Mouse (Mus musculus): ENCODE results near the gene Gcc1. TPM values are rescaled to one million over a fixed set of nuclear protein-coding genes. Genes with fewer than 3 reads are reported as not detected.

Gene Gcc1
- polyA plus RNA-seq, 1 experiment = 9.1 TPM

- DNase-seq (ENCODE audit: low read depth) = peak; percentile 30
- TF ChIP-seq POLR2A (IDR thresholded peaks at IDR 0.05; ENCODE audit: borderline replicate concordance, extremely low read depth, insufficient read depth, insufficient read length, poor library complexity, severe bottlenecking) (no peak), CTCF (IDR thresholded peaks at IDR 0.05; ENCODE audit: borderline replicate concordance, extremely low read depth, insufficient read depth, insufficient read length) (no peak)
Measured at GRCm38 (mm10) chr6:28447937-28448336, 19.7 kb upstream of the Gcc1 start.

GRCm38 (mm10) chr6:28431538-28431855 is 3.3 kb upstream of the Gcc1 start:
- TF ChIP-seq CTCF (IDR thresholded peaks at IDR 0.05; ENCODE audit: borderline replicate concordance, extremely low read depth, insufficient read depth, insufficient read length) = no peak
- no peak for TF ChIP-seq POLR2A (IDR thresholded peaks at IDR 0.05; ENCODE audit: borderline replicate concordance, extremely low read depth, insufficient read depth, insufficient read length, poor library complexity, severe bottlenecking)
- no peak for DNase-seq (ENCODE audit: low read depth)

DNA sequence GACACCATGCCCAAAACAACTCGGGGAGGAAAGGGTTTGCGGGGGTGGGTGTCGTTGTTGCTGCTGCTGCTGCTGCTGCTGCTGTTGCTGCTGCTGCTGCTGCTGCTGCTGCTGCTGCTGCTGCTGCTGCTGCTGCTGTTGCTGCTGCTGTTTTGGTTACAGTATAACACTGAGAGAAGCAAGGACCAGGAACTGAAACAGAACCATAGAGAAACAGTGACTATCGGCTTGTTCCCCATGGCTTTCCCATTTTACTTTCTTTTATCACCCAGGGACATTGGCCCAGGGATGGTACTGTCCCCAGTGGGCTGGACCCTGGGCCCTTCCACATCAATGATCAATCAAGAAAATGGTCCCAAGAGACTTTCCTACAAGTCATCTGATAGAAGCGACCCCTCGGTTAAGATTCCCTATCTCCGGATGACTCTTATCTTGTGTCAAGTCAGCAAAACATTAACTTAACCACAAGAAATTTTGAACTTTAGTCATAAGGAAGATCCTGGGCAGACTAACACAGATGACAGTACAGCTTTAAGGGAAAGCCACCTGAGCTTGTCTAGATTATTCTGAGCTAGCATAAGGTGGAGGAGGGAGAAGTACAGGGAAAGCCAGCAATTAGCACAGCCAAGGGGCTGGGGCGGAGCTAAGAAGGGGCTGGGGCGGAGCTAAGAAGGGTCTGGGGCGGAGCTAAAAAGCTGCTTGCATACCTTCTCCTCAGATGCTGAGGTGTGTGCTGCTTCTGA is 2.8 kb upstream of the Gcc1 start:
- no peak for DNase-seq (ENCODE audit: low read depth)
- TF ChIP-seq CTCF (IDR thresholded peaks at IDR 0.05; ENCODE audit: borderline replicate concordance, extremely low read depth, insufficient read depth, insufficient read length) (no peak), POLR2A (IDR thresholded peaks at IDR 0.05; ENCODE audit: borderline replicate concordance, extremely low read depth, insufficient read depth, insufficient read length, poor library complexity, severe bottlenecking) (no peak)

GRCm38 (mm10) chr6:28429870-28430269 is 1.7 kb upstream of the Gcc1 start:
- no peak for DNase-seq (ENCODE audit: low read depth)
- TF ChIP-seq CTCF (IDR thresholded peaks at IDR 0.05; ENCODE audit: borderline replicate concordance, extremely low read depth, insufficient read depth, insufficient read length) = no peak
- TF ChIP-seq POLR2A (IDR thresholded peaks at IDR 0.05; ENCODE audit: borderline replicate concordance, extremely low read depth, insufficient read depth, insufficient read length, poor library complexity, severe bottlenecking) = no peak

DNA sequence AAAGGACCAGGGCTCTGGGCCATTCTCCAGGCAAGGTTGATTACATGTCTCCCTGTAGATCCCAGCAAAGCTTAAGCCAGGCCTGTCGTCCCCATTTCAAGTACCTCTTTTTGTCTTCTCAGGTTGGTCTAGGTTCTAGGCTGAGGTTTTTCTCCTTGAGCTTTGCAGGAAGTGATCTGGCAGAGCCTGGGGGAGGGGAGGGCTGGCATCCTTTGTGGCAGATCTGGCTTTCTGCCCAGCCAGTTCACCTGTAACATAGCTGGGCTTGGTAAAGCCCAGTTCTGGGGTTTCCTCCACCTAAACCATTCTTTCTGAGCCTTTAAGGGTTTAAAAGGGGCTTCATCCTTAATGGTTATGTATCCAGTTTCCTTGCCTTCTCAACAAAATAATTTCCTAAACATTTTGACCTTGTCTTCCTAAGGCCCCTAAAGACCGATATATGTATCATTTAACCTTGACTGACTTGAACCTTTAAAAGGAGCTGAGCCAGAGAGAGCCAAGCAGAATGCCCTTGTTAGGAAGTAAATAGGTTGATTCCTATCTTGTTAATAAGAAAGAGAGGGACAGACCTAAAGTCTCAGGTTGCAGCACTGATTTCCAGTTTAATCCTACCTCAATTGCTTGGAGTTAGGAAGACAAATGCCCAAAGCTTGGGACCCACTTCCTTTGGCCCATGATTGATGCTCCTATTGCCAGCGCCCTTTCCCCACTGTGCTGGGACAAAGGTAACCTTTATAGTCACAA is 922 bp downstream of the Gcc1 start, which contains the start of gene Fscn3:
Gene Fscn3 (plus strand): TSS at position 694 of the 744 bp plus-strand sequence.
- TF ChIP-seq POLR2A (IDR thresholded peaks at IDR 0.05; ENCODE audit: borderline replicate concordance, extremely low read depth, insufficient read depth, insufficient read length, poor library complexity, severe bottlenecking) (no peak), CTCF (IDR thresholded peaks at IDR 0.05; ENCODE audit: borderline replicate concordance, extremely low read depth, insufficient read depth, insufficient read length) (no peak)

GRCm38 (mm10) chr6:28425019-28425418 is 3.2 kb downstream of the Gcc1 start:
- TF ChIP-seq CTCF (IDR thresholded peaks at IDR 0.05; ENCODE audit: borderline replicate concordance, extremely low read depth, insufficient read depth, insufficient read length) = no peak
- no peak for TF ChIP-seq POLR2A (IDR thresholded peaks at IDR 0.05; ENCODE audit: borderline replicate concordance, extremely low read depth, insufficient read depth, insufficient read length, poor library complexity, severe bottlenecking)
- no peak for DNase-seq (ENCODE audit: low read depth)

More for the DNA sequence above, 922 bp downstream of the Gcc1 start, which contains the start of gene Fscn3:
- no peak for DNase-seq (ENCODE audit: low read depth)

GRCm38 (mm10) chr6:28423767-28424695 is 4.2 kb downstream of the Gcc1 start:
- TF ChIP-seq CTCF (IDR thresholded peaks at IDR 0.05; ENCODE audit: borderline replicate concordance, extremely low read depth, insufficient read depth, insufficient read length) (no peak), POLR2A (IDR thresholded peaks at IDR 0.05; ENCODE audit: borderline replicate concordance, extremely low read depth, insufficient read depth, insufficient read length, poor library complexity, severe bottlenecking) (no peak)
- peak; percentile 59 for DNase-seq (ENCODE audit: low read depth)

DNA sequence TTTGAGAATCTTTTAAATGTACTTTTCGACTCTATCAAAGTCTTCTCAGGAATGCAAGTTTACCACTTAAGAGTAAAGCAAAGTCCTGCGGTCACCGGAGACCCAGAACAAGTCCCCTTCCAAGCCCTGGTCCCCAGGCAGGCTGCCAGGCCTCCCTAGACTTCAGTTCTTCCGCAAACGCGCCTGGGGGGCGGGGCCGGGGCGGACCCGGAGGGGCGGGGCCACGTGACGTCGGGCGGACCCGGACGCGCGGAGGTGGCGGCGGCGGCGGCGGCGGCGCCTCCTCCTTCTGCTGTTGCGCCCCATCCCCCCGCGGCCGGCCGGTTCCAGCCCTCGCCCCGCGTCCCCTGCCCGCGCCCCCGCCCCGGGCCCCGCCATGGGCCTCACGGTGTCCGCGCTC is 4.9 kb downstream of the Gcc1 start, which contains the start of gene Arf5:
Gene Arf5 (plus strand): TSS at position 248 of the 400 bp plus-strand sequence.
- peak; percentile 95 for DNase-seq (ENCODE audit: low read depth)
- TF ChIP-seq POLR2A (IDR thresholded peaks at IDR 0.05; ENCODE audit: borderline replicate concordance, extremely low read depth, insufficient read depth, insufficient read length, poor library complexity, severe bottlenecking) (0 out of 2 replicates have a peak, but pooled peaks have one; percentile 38), CTCF (IDR thresholded peaks at IDR 0.05; ENCODE audit: borderline replicate concordance, extremely low read depth, insufficient read depth, insufficient read length) (no peak)

GRCm38 (mm10) chr6:28422651-28423290 is 5.4 kb downstream of the Gcc1 start:
- TF ChIP-seq CTCF (IDR thresholded peaks at IDR 0.05; ENCODE audit: borderline replicate concordance, extremely low read depth, insufficient read depth, insufficient read length) = no peak
- no peak for TF ChIP-seq POLR2A (IDR thresholded peaks at IDR 0.05; ENCODE audit: borderline replicate concordance, extremely low read depth, insufficient read depth, insufficient read length, poor library complexity, severe bottlenecking)
- DNase-seq (ENCODE audit: low read depth) = no peak

DNA sequence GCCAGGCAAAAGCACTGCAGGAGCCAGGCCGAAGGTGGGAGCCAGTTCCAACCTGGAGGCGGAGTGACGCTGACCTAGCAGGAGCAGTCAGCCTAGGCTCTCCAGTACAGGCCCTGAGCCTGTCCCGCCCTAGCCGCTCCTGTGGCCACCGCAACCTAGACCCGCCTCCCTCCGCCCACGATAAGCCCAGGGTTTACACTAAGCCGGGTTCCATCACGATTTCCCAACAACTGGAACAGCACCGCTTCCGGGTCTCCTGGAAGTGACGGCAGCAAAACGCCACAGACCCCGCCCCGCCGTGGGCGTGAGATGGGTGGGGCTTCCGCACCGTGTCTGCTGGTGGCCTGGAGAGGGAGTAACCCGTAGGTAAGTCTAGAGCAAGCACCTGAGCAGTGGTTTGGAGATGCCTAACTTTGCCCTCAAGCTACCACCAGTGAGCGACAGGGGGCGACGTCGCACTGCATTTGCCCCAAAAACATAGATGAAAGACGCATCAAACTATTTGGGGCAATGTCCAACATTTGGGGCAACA is 6.7 kb downstream of the Gcc1 start:
- TF ChIP-seq POLR2A (IDR thresholded peaks at IDR 0.05; ENCODE audit: borderline replicate concordance, extremely low read depth, insufficient read depth, insufficient read length, poor library complexity, severe bottlenecking) (peak; percentile 19; the same call in 1 of the 2 replicates), CTCF (IDR thresholded peaks at IDR 0.05; ENCODE audit: borderline replicate concordance, extremely low read depth, insufficient read depth, insufficient read length) (peak; percentile 58; the same call in 1 of the 2 replicates)
- peak; percentile 96 for DNase-seq (ENCODE audit: low read depth)

All from brain, embryonic 14.5 days (tissue).